Mouse (Mus musculus) myocyte (in vitro differentiated cells): ENCODE measurements around the gene Cars2. TPM values are rescaled to one million over a fixed set of nuclear protein-coding genes. Genes with fewer than 3 reads are reported as not detected.
"Not testable (repeated sequence)": the region's sequence is repeated elsewhere in the genome, so short reads cannot be mapped to it uniquely, and the experiment has no call there.

Experiments used
- H3K27me3 ChIP-seq: one replicate; pipeline ENCODE4 v1.6.1; 2011; ENCODE audit not compliant: control insufficient read depth, insufficient read depth, insufficient read length
- H3K36me3 ChIP-seq: one replicate; pipeline ENCODE4 v1.6.1; 2011; ENCODE audit not compliant: control insufficient read depth, insufficient read depth
- H3K4me2 ChIP-seq: one replicate; pipeline ENCODE4 v1.6.1; 2011; ENCODE audit warnings: low read depth, control low read depth
- H3K4me3 ChIP-seq: one replicate; pipeline ENCODE4 v1.5.1; 2011; ENCODE audit warnings: mild to moderate bottlenecking, control low read depth, moderate library complexity
- H3K79me2 ChIP-seq: one replicate; pipeline ENCODE4 v1.6.1; 2011; ENCODE audit not compliant: control insufficient read depth, insufficient read depth
- H3ac ChIP-seq: one replicate; pipeline ENCODE4 v1.6.1; 2011; ENCODE audit not compliant: control insufficient read depth, insufficient read length
- CEBPB ChIP-seq: IDR thresholded peaks from 2 replicates; pipeline ENCODE4 v1.6.1; 2011; ENCODE audit warnings: mild to moderate bottlenecking, moderate library complexity; ENCODE audit not compliant: poor library complexity, insufficient read depth, severe bottlenecking
- E2F4 ChIP-seq: IDR thresholded peaks from one replicate; pipeline ENCODE4 v1.6.1; 2011; ENCODE audit warnings: mild to moderate bottlenecking, control low read depth, moderate library complexity; ENCODE audit not compliant: insufficient read depth
- MAX ChIP-seq: IDR thresholded peaks from one replicate; pipeline ENCODE4 v1.6.1; 2011; ENCODE audit warnings: low read depth, mild to moderate bottlenecking, control low read depth
- MYOD1 ChIP-seq, 3 experiments: IDR thresholded peaks; one replicate each; pipeline ENCODE4 v1.6.1; 2011; ENCODE audit warnings: control low read depth in 2 of 3, low read depth in 2 of 3, mild to moderate bottlenecking in 2 of 3, moderate library complexity in 1 of 3; ENCODE audit not compliant: insufficient read length in 2 of 3, control insufficient read depth in 1 of 3
- MYOG ChIP-seq, 3 experiments: IDR thresholded peaks; one replicate each; pipeline ENCODE4 v1.6.1; 2011; ENCODE audit warnings: control low read depth in 2 of 3, low read depth in 2 of 3, mild to moderate bottlenecking in 2 of 3; ENCODE audit not compliant: insufficient read length in 2 of 3, control insufficient read depth in 1 of 3, insufficient read depth in 1 of 3
- POLR2A ChIP-seq: IDR thresholded peaks from one replicate; pipeline ENCODE4 v1.6.1; 2011; ENCODE audit warnings: low read depth, mild to moderate bottlenecking, control low read depth, moderate library complexity; ENCODE audit not compliant: insufficient read length
- POLR2AphosphoS2 ChIP-seq: IDR thresholded peaks from one replicate; pipeline ENCODE4 v1.6.1; 2011; ENCODE audit warnings: low read depth, control low read depth; ENCODE audit not compliant: insufficient read length
- REST ChIP-seq: IDR thresholded peaks from one replicate; pipeline ENCODE4 v1.6.1; 2011; ENCODE audit warnings: mild to moderate bottlenecking, control low read depth, moderate library complexity; ENCODE audit not compliant: insufficient read depth, insufficient read length
- SRF ChIP-seq: IDR thresholded peaks from one replicate; pipeline ENCODE4 v1.6.1; 2011; ENCODE audit warnings: low read depth; ENCODE audit not compliant: control insufficient read depth, insufficient read length
- TCF12 ChIP-seq: IDR thresholded peaks from one replicate; pipeline ENCODE4 v1.6.1; 2011; ENCODE audit warnings: mild to moderate bottlenecking, control low read depth; ENCODE audit not compliant: poor library complexity, insufficient read depth, severe bottlenecking
- TCF3 ChIP-seq: IDR thresholded peaks from one replicate; pipeline ENCODE4 v1.6.1; 2011; ENCODE audit warnings: low read depth, control low read depth; ENCODE audit not compliant: insufficient read length
- USF1 ChIP-seq: IDR thresholded peaks from one replicate; pipeline ENCODE4 v1.6.1; 2011; ENCODE audit warnings: low read depth, mild to moderate bottlenecking, control low read depth, moderate library complexity
- polyA plus RNA-seq: library from polyadenylated mRNA; unstranded; fragments of >200 nt; fragmentation: generic; extraction: Trizol; gene quantifications from one replicate; pipeline ENCODE4 v1.2.1, GENCODE M21; 2012; ENCODE audit warnings: missing spikeins

Cars2 gene
- polyA plus RNA-seq, 1 experiment: 14.4 TPM

DNA sequence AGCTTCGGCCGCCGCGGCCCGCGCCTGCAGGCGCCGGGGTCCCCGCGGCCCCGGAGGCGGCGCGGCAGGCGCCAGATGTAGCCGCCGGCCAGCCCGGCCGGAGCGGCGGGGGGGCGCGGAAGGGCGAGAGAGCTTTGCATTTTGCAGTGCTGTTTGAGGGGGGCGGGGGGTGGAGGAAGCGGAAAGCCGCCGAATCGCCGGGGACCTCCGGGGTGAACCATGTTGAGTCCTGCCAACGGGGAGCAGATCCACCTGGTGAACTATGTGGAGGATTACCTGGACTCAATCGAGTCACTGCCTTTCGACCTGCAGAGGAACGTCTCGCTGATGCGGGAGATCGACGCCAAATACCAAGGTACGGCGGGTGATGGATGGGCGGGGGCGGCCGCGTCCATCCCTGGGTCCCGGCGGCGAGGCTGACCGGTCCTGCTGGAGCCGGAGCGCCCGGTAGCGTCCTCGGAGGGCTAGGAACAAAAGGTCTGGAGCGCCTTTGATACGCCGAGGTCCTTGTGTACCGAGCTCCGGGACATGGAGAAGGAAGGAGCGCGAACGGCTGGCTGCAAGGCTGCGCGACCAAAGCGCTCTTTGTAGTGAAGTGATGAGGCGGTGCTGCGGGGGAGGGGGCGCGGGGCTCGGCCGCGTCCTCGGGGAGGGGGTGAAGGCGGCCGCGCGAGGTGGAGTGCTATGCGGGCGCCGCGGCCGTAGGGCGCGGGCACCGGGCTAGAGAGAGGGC, 6.3 kb upstream of the Cars2 start:
- Histone ChIP-seq H3K4me2 (peak overlapping the region; percentile 82), H3K79me2 (peaks cover 37% of the 10 kb centered on the region), H3ac (peak overlapping the region; percentile 72), H3K36me3 (no peaks in the 10 kb centered on the region), H3K27me3 (no peaks in the 10 kb centered on the region), H3K4me3 (peak overlapping the region; percentile 73)
- TF ChIP-seq MYOG (IDR thresholded peaks at IDR 0.05; ENCODE audit: control insufficient read depth in 1 of 3, insufficient read depth in 1 of 3, insufficient read length in 2 of 3, low read depth in 2 of 3): no peak
- no peak for TF ChIP-seq E2F4
- TF ChIP-seq TCF3: no peak
- TF ChIP-seq MYOD1 (IDR thresholded peaks at IDR 0.05; ENCODE audit: control insufficient read depth in 1 of 3, insufficient read length in 2 of 3, low read depth in 2 of 3): no peak
- no peak for TF ChIP-seq TCF12
- no peak for TF ChIP-seq CEBPB
- TF ChIP-seq MAX: no peak
- no peak for TF ChIP-seq SRF
- TF ChIP-seq REST: no peak
- TF ChIP-seq POLR2A: no peak

GRCm38 (mm10) chr8:11555720-11556591, 5.4 kb upstream of the Cars2 start:
- Histone ChIP-seq H3K4me2 (peak overlapping the region; percentile 84), H3K36me3 (no peaks in the 10 kb centered on the region), H3K27me3 (no peaks in the 10 kb centered on the region), H3K4me3 (peak overlapping the region; percentile 73), H3ac (peak overlapping the region; percentile 72), H3K79me2 (peaks cover 28% of the 10 kb centered on the region)
- TF ChIP-seq CEBPB (no peak), USF1 (no peak), POLR2A (peak; percentile 78), POLR2AphosphoS2 (peak; percentile 88), MYOG (IDR thresholded peaks at IDR 0.05; ENCODE audit: control insufficient read depth in 1 of 3, insufficient read depth in 1 of 3, insufficient read length in 2 of 3, low read depth in 2 of 3) (peak in 1 of 3 experiments; percentile 1), MYOD1 (IDR thresholded peaks at IDR 0.05; ENCODE audit: control insufficient read depth in 1 of 3, insufficient read length in 2 of 3, low read depth in 2 of 3) (peak in 1 of 3 experiments; percentile 7), E2F4 (no peak), TCF12 (no peak), MAX (no peak), SRF (peak; percentile 11), TCF3 (no peak), REST (no peak)

- no peak for TF ChIP-seq REST
- TF ChIP-seq MYOD1 (IDR thresholded peaks at IDR 0.05; ENCODE audit: control insufficient read depth in 1 of 3, insufficient read length in 2 of 3, low read depth in 2 of 3): peak in 1 of 3 experiments; percentile 46
- TF ChIP-seq TCF3: no peak
- peak in 1 of 3 experiments; percentile 3 for TF ChIP-seq MYOG (IDR thresholded peaks at IDR 0.05; ENCODE audit: control insufficient read depth in 1 of 3, insufficient read depth in 1 of 3, insufficient read length in 2 of 3, low read depth in 2 of 3)
- peak; percentile 69 for TF ChIP-seq POLR2AphosphoS2
- peak; percentile 74 for TF ChIP-seq POLR2A
- no peak for TF ChIP-seq MAX
- TF ChIP-seq E2F4: peak; percentile 51
- TF ChIP-seq USF1: no peak
- TF ChIP-seq TCF12: no peak
- peak; percentile 36 for TF ChIP-seq SRF
- TF ChIP-seq CEBPB: no peak
- H3K4me2 ChIP-seq: peak within 1 kb of the TSS; percentile 84
- peak within 1 kb of the TSS; percentile 73 for H3K4me3 ChIP-seq
- H3K27me3 ChIP-seq: no peaks in the 10 kb centered on the region
- peaks cover 19% of the 10 kb centered on the region for H3K79me2 ChIP-seq
- no peaks in the 10 kb centered on the region for H3K36me3 ChIP-seq
- peak within 1 kb of the TSS; percentile 72 for H3ac ChIP-seq
Measured at GRCm38 (mm10) chr8:11554799-11555719, 4.5 kb upstream of the Cars2 start, which contains the start of gene Ing1. Ing1 (plus strand) TSS chr8:11555571.

DNA sequence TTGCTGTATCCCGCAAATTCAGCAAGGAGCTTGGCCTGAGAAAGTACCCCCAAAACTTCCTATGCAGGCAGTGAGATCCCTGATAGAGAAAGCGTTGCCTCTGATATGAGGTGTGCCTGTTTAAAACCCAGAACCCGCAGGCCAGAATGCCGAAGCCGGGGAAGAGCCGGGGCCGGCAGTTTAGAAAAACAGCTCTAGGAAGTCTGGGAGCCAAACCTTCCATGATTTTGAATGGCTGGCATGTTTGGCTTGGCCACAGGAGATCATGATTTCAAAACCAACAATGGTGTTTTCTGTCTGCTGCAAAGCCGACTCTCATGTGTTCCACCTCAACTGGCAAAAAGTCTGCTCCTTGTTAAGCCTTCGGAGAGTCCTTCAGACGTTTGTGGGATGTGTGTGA, 1.8 kb upstream of the Cars2 start:
- H3K79me2 ChIP-seq: peaks cover 4% of the 10 kb centered on the region
- H3ac ChIP-seq: no peak overlapping the region
- no peak overlapping the region for H3K4me2 ChIP-seq
- H3K4me3 ChIP-seq: no peak overlapping the region
- H3K36me3 ChIP-seq: no peaks in the 10 kb centered on the region
- TF ChIP-seq CEBPB: no peak
- H3K27me3 ChIP-seq: no peaks in the 10 kb centered on the region

GRCm38 (mm10) chr8:11551497-11551896, 914 bp upstream of the Cars2 start:
- H3K79me2 ChIP-seq, H3K4me2 ChIP-seq, H3K27me3 ChIP-seq, H3ac ChIP-seq, H3K36me3 ChIP-seq, H3K4me3 ChIP-seq: not testable (repeated sequence)
